Mouse (Mus musculus) urinary bladder, postnatal 14 days (tissue): ENCODE measurements at regions not wholly inside any gene's neighbourhood (a gene's known extent, or its start where the extent isn't known, plus 50 kb on each side); places are given as distances from the start of the nearest gene placed in this dataset.
A peak's percentile ranks its signal among the peaks of the same experiment; 100 is the strongest.

ENCODE experiments used
- DNase-seq: peaks from one replicate; pipeline ENCODE4 v3.0.0; 2021; ENCODE audit warnings: low spot score

- DNase-seq, result peak; percentile 20
Measured at GRCm38 (mm10) chr1:79917426-79918150, 56.6 kb upstream of the Serpine2 start.
